In the genomic region with DNA sequence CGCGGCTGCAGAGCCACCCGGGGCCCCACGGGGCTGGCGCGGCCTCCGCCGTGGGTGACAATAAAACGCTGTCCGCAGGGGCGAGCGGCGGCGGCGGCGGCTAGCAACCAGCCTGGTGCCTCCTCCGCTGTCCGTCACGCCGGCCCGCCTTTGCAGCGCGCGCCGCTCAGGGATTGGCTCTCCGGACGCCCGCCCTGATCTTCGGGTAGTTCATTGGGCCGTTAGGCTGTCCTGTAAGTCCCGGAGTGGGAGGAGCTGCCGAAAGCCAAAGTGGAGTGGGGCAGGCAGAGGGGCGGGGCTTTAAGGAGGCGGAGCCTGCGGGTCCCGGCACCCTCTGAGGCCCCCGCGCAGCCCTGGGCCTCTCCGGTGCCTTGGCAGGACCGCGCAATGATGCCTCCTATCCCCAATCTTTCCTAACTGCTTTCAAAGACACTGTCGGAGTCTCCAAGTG, we compare ENCODE assay signal across 8 mouse cellular contexts. TPM values are rescaled to one million over a fixed set of nuclear protein-coding genes. Genes with fewer than 3 reads are reported as not detected.
DNase-seq lines count a peak whose midpoint lies in the region; ATAC-seq and TF ChIP-seq lines count a peak whose summit lies in the region.

A gene (minus strand): TSS at position 126 of the 451 bp plus-strand sequence.

- H3K4me3 ChIP-seq in hindbrain, embryonic 10.5 days, result peak within 1 kb of the TSS; percentile 79
- peak within 1 kb of the TSS; percentile 82 for H3K4me3 ChIP-seq in lung, postnatal 0 days (ENCODE audit: low read depth, low read length)

- TF ChIP-seq CTCF in lung, postnatal 0 days (IDR thresholded peaks at IDR 0.05), result no peak

- H3K4me1 ChIP-seq in hindbrain, embryonic 10.5 days (replicated peaks), result peaks cover 39% of the 10 kb centered on the region
- peaks cover 5% of the 10 kb centered on the region; the same call in 1 of the 2 replicates for H3K4me1 ChIP-seq in lung, postnatal 0 days (ENCODE audit: insufficient read depth, low read depth, low read length)

- H3K4me2 ChIP-seq in lung, postnatal 0 days (replicated peaks; ENCODE audit: low read depth, low read length), result peak within 1 kb of the TSS; percentile 96

- TF ChIP-seq EP300 in lung, postnatal 0 days (IDR thresholded peaks at IDR 0.05), result no peak

- DNase-seq in MN1 (ENCODE audit: low spot score), result peak; percentile 99
- peak; percentile 99 for DNase-seq in cerebellum, adult 9-10 months
- DNase-seq in hindbrain, embryonic 10.5 days (ENCODE audit: low spot score), result peak; percentile 98
- peak; percentile 99 for DNase-seq in layer of hippocampus, adult 9-11 months
- peak; percentile 99 for DNase-seq in lung, postnatal 0 days (ENCODE audit: low spot score)
- DNase-seq in ovary, postnatal 14 days (ENCODE audit: low spot score), result peak; percentile 94
- DNase-seq in thymus, postnatal 14 days, result peak; percentile 99

- WGBS in hindbrain, embryonic 10.5 days, result under 1% methylated on average over 42 of the region's 42 CpGs
- WGBS in lung, postnatal 0 days, result under 1% methylated on average over 28 of the region's 42 CpGs

- peak within 1 kb of the TSS; percentile 95 for H3K27ac ChIP-seq in hindbrain, embryonic 10.5 days
- H3K27ac ChIP-seq in lung, postnatal 0 days (ENCODE audit: low read length), result 0 out of 2 replicates have a peak within 1 kb of the TSS, but pooled peaks have one; percentile 32

- H3K9ac ChIP-seq in lung, postnatal 0 days (replicated peaks; ENCODE audit: low read depth), result peak within 1 kb of the TSS; percentile 64

- H3K9me3 ChIP-seq in hindbrain, embryonic 10.5 days, result no peaks in the 10 kb centered on the region
- H3K9me3 ChIP-seq in lung, postnatal 0 days (ENCODE audit: low read length), result no peaks in the 10 kb centered on the region

- peaks cover 38% of the 10 kb centered on the region for H3K36me3 ChIP-seq in hindbrain, embryonic 10.5 days
- peaks cover 2% of the 10 kb centered on the region; the same call in 1 of the 2 replicates for H3K36me3 ChIP-seq in lung, postnatal 0 days (ENCODE audit: insufficient read depth, low read length)

- H3K27me3 ChIP-seq in hindbrain, embryonic 10.5 days (ENCODE audit: insufficient read depth, poor library complexity, severe bottlenecking), result no peaks in the 10 kb centered on the region
- no peaks in the 10 kb centered on the region for H3K27me3 ChIP-seq in lung, postnatal 0 days (replicated peaks; ENCODE audit: insufficient read depth, low read length)

- peak; percentile 99 for ATAC-seq in frontal cortex, adult (ENCODE audit: low TSS enrichment)
- ATAC-seq in lung, postnatal 0 days, result peak; percentile 100

RNA-seq across cellular contexts. Expression of the gene that starts here (rescaled TPM):
- polyA plus RNA-seq in hindbrain, embryonic 10.5 days (2016; fragmentation: Nextera tagmentation; extraction: Ambion mirVana), result 39.6 and 45.4 TPM in 2 replicates
- polyA plus RNA-seq in lung, postnatal 0 days (2015; fragmentation: Nextera tagmentation; extraction: Ambion mirVana), result 7.6 and 9.6 TPM in 2 replicates

Comparison
In these comparisons a context has a peak if more than half of its experiments do, and no peak if none do; other contexts are left out.
1. Peak in every context shown above with its lines: DNase-seq, ATAC-seq, H3K4me3 ChIP-seq and H3K27ac ChIP-seq.